Mouse (Mus musculus): ENCODE measurements around the gene Klrb1b.

Klrb1b gene

GRCm38 (mm10) chr6:128826132-128826531 lies at the start of gene Klrb1b, which contains the start of gene Gm44511:
TSS of gene Klrb1b (minus strand) at chr6:128826331.
TSS of gene Gm44511 (minus strand) at chr6:128826315.
- no peak for DNase-seq (ENCODE audit: low read depth in 1 of 2, low spot score in 2 of 2)

GRCm38 (mm10) chr6:128871910-128872610 lies 45.9 kb upstream of the Klrb1b start:
- DNase-seq (ENCODE audit: low read depth in 1 of 2, low spot score in 2 of 2), result no peak

GRCm38 (mm10) chr6:128868861-128869260 lies 42.7 kb upstream of the Klrb1b start:
- DNase-seq (ENCODE audit: low read depth in 1 of 2, low spot score in 2 of 2), result no peak

GRCm38 (mm10) chr6:128857976-128858375 lies 31.8 kb upstream of the Klrb1b start:
- no peak for DNase-seq (ENCODE audit: low read depth in 1 of 2, low spot score in 2 of 2)

GRCm38 (mm10) chr6:128856250-128856649 lies 30.1 kb upstream of the Klrb1b start:
- peak in 1 of 2 experiments; percentile 68 for DNase-seq (ENCODE audit: low read depth in 1 of 2, low spot score in 2 of 2)

GRCm38 (mm10) chr6:128855477-128855876 lies 29.3 kb upstream of the Klrb1b start:
- no peak for DNase-seq (ENCODE audit: low read depth in 1 of 2, low spot score in 2 of 2)

- no peak for DNase-seq (ENCODE audit: low read depth in 1 of 2, low spot score in 2 of 2)
Observed at GRCm38 (mm10) chr6:128854895-128855294, 28.8 kb upstream of the Klrb1b start.

- peak in 1 of 2 experiments; percentile 63 for DNase-seq (ENCODE audit: low read depth in 1 of 2, low spot score in 2 of 2)
Observed at GRCm38 (mm10) chr6:128854024-128854820, 28.1 kb upstream of the Klrb1b start.

- no peak for DNase-seq (ENCODE audit: low read depth in 1 of 2, low spot score in 2 of 2)
Observed at GRCm38 (mm10) chr6:128852766-128853165, 26.6 kb upstream of the Klrb1b start.

- no peak for DNase-seq (ENCODE audit: low read depth in 1 of 2, low spot score in 2 of 2)
Observed at GRCm38 (mm10) chr6:128851151-128851550, 25.0 kb upstream of the Klrb1b start.

GRCm38 (mm10) chr6:128850671-128851070 lies 24.5 kb upstream of the Klrb1b start:
- no peak for DNase-seq (ENCODE audit: low read depth in 1 of 2, low spot score in 2 of 2)

- no peak for DNase-seq (ENCODE audit: low read depth in 1 of 2, low spot score in 2 of 2)
Observed at GRCm38 (mm10) chr6:128849902-128850301, 23.8 kb upstream of the Klrb1b start.

- no peak for DNase-seq (ENCODE audit: low read depth in 1 of 2, low spot score in 2 of 2)
Observed at GRCm38 (mm10) chr6:128847401-128847800, 21.3 kb upstream of the Klrb1b start.

- DNase-seq (ENCODE audit: low read depth in 1 of 2, low spot score in 2 of 2), result no peak
Observed at GRCm38 (mm10) chr6:128845998-128846542, 19.9 kb upstream of the Klrb1b start.

- peak; percentile 86 to 89 for DNase-seq (ENCODE audit: low read depth in 1 of 2, low spot score in 2 of 2)
Observed at GRCm38 (mm10) chr6:128845319-128845979, 19.3 kb upstream of the Klrb1b start.

GRCm38 (mm10) chr6:128844586-128845080 lies 18.5 kb upstream of the Klrb1b start:
- DNase-seq (ENCODE audit: low read depth in 1 of 2, low spot score in 2 of 2), result no peak

- DNase-seq (ENCODE audit: low read depth in 1 of 2, low spot score in 2 of 2), result no peak
Observed at GRCm38 (mm10) chr6:128844131-128844530, 18.0 kb upstream of the Klrb1b start.

- peak in 1 of 2 experiments; percentile 52 for DNase-seq (ENCODE audit: low read depth in 1 of 2, low spot score in 2 of 2)
Observed at GRCm38 (mm10) chr6:128843479-128843992, 17.4 kb upstream of the Klrb1b start.

- DNase-seq (ENCODE audit: low read depth in 1 of 2, low spot score in 2 of 2), result peak; percentile 79 to 88
Observed at GRCm38 (mm10) chr6:128842945-128843478, 16.9 kb upstream of the Klrb1b start.

GRCm38 (mm10) chr6:128842356-128842944 lies 16.3 kb upstream of the Klrb1b start:
- DNase-seq (ENCODE audit: low read depth in 1 of 2, low spot score in 2 of 2), result no peak

Measured in monocyte, adult 2 months (primary cell).